Mouse (Mus musculus): ENCODE data around the gene Nlgn2. TPM values are rescaled to one million over a fixed set of nuclear protein-coding genes. Genes with fewer than 3 reads are reported as not detected.
A peak's percentile ranks its signal among the peaks of the same experiment; 100 is the strongest.

The Nlgn2 gene
- polyA plus RNA-seq, 1 experiment from 2014 or later: 25.1 TPM

- Histone ChIP-seq H3K27me3 (ENCODE audit: control insufficient read depth, insufficient read depth, low read length) (peaks cover 27% of the 10 kb centered on the region), H3K9me3 (ENCODE audit: control insufficient read depth, low read length) (no peaks in the 10 kb centered on the region), H3K4me1 (ENCODE audit: control insufficient read depth, insufficient read depth, low read length) (peaks cover 56% of the 10 kb centered on the region), H3K4me3 (replicated peaks; ENCODE audit: low read depth, low read length) (peak overlapping the region; percentile 59), H3K36me3 (ENCODE audit: control insufficient read depth, insufficient read depth, low read length) (no peaks in the 10 kb centered on the region), H3K9ac (replicated peaks; ENCODE audit: low read length) (peak overlapping the region; percentile 62), H3K27ac (replicated peaks; ENCODE audit: low read depth, low read length) (peak overlapping the region; percentile 95), H3K4me2 (ENCODE audit: low read length) (peak overlapping the region; percentile 97)
- peak; percentile 44 for ATAC-seq (ENCODE audit: low FRiP score, low TSS enrichment)
- no peak for DNase-seq
- WGBS: 0% methylated on average over 11 of the region's 11 CpGs
These were observed 37.5 kb downstream of the Nlgn2 start for GRCm38 (mm10) chr11:69800138-69800391.

GRCm38 (mm10) chr11:69799394-69800137, 38.0 kb downstream of the Nlgn2 start:
- Histone ChIP-seq H3K36me3 (ENCODE audit: control insufficient read depth, insufficient read depth, low read length) (no peaks in the 10 kb centered on the region), H3K27ac (replicated peaks; ENCODE audit: low read depth, low read length) (peak overlapping the region; percentile 95), H3K9me3 (ENCODE audit: control insufficient read depth, low read length) (no peaks in the 10 kb centered on the region), H3K4me1 (ENCODE audit: control insufficient read depth, insufficient read depth, low read length) (peaks cover 55% of the 10 kb centered on the region), H3K27me3 (ENCODE audit: control insufficient read depth, insufficient read depth, low read length) (peaks cover 22% of the 10 kb centered on the region; the same call in 1 of the 2 replicates), H3K9ac (replicated peaks; ENCODE audit: low read length) (peak overlapping the region; percentile 62), H3K4me2 (ENCODE audit: low read length) (peak overlapping the region; percentile 97), H3K4me3 (replicated peaks; ENCODE audit: low read depth, low read length) (peak overlapping the region; percentile 59)
- peak; percentile 69 for DNase-seq
- WGBS: 9% methylated on average over 12 of the region's 12 CpGs
- no peak for ATAC-seq (ENCODE audit: low FRiP score, low TSS enrichment)

GRCm38 (mm10) chr11:69797924-69798323, 39.7 kb downstream of the Nlgn2 start:
- H3K4me1 ChIP-seq (ENCODE audit: control insufficient read depth, insufficient read depth, low read length): peaks cover 39% of the 10 kb centered on the region
- DNase-seq: no peak

GRCm38 (mm10) chr11:69795983-69796435, 41.6 kb downstream of the Nlgn2 start:
- peak overlapping the region; percentile 68 for H3K4me2 ChIP-seq (ENCODE audit: low read length)
- no peaks in the 10 kb centered on the region for H3K9me3 ChIP-seq (ENCODE audit: control insufficient read depth, low read length)
- WGBS: 5% methylated on average over 13 of the region's 13 CpGs
- peaks cover 16% of the 10 kb centered on the region; the same call in 1 of the 2 replicates for H3K27me3 ChIP-seq (ENCODE audit: control insufficient read depth, insufficient read depth, low read length)
- no peak for ATAC-seq (ENCODE audit: low FRiP score, low TSS enrichment)
- H3K9ac ChIP-seq (replicated peaks; ENCODE audit: low read length): no peak overlapping the region
- no peaks in the 10 kb centered on the region for H3K36me3 ChIP-seq (ENCODE audit: control insufficient read depth, insufficient read depth, low read length)
- peaks cover 20% of the 10 kb centered on the region for H3K4me1 ChIP-seq (ENCODE audit: control insufficient read depth, insufficient read depth, low read length)
- no peak for DNase-seq
- peak overlapping the region; percentile 32 for H3K4me3 ChIP-seq (replicated peaks; ENCODE audit: low read depth, low read length)
- H3K27ac ChIP-seq (replicated peaks; ENCODE audit: low read depth, low read length): no peak overlapping the region

More at GRCm38 (mm10) chr11:69797924-69798323, 39.7 kb downstream of the Nlgn2 start:
- no peak overlapping the region for H3K4me3 ChIP-seq (replicated peaks; ENCODE audit: low read depth, low read length)
- no peak overlapping the region for H3K9ac ChIP-seq (replicated peaks; ENCODE audit: low read length)
- H3K9me3 ChIP-seq (ENCODE audit: control insufficient read depth, low read length): no peaks in the 10 kb centered on the region
- WGBS: 76% methylated on average over 7 of the region's 7 CpGs
- no peaks in the 10 kb centered on the region for H3K36me3 ChIP-seq (ENCODE audit: control insufficient read depth, insufficient read depth, low read length)
- no peak overlapping the region for H3K27ac ChIP-seq (replicated peaks; ENCODE audit: low read depth, low read length)
- ATAC-seq (ENCODE audit: low FRiP score, low TSS enrichment): no peak
- H3K4me2 ChIP-seq (ENCODE audit: low read length): no peak overlapping the region
- H3K27me3 ChIP-seq (ENCODE audit: control insufficient read depth, insufficient read depth, low read length): peaks cover 16% of the 10 kb centered on the region; the same call in 1 of the 2 replicates

GRCm38 (mm10) chr11:69795168-69795982, 42.2 kb downstream of the Nlgn2 start, which contains the start of gene Chrnb1:
Gene Chrnb1, minus strand, starts transcription at chr11:69795943.
- ATAC-seq (ENCODE audit: low FRiP score, low TSS enrichment) (peak; percentile 90), DNase-seq (peak; percentile 90)
- Histone ChIP-seq H3K4me1 (ENCODE audit: control insufficient read depth, insufficient read depth, low read length) (peaks cover 19% of the 10 kb centered on the region), H3K27ac (replicated peaks; ENCODE audit: low read depth, low read length) (no peak within 1 kb of the TSS), H3K9me3 (ENCODE audit: control insufficient read depth, low read length) (no peaks in the 10 kb centered on the region), H3K4me2 (ENCODE audit: low read length) (peak within 1 kb of the TSS; percentile 68), H3K4me3 (replicated peaks; ENCODE audit: low read depth, low read length) (peak within 1 kb of the TSS; percentile 32), H3K9ac (replicated peaks; ENCODE audit: low read length) (peak within 1 kb of the TSS; percentile 23; the same call in 1 of the 2 replicates), H3K36me3 (ENCODE audit: control insufficient read depth, insufficient read depth, low read length) (no peaks in the 10 kb centered on the region), H3K27me3 (ENCODE audit: control insufficient read depth, insufficient read depth, low read length) (peaks cover 16% of the 10 kb centered on the region; the same call in 1 of the 2 replicates)
- WGBS: 2% methylated on average over 52 of the region's 52 CpGs

GRCm38 (mm10) chr11:69793429-69793828, 44.2 kb downstream of the Nlgn2 start:
- no peaks in the 10 kb centered on the region for H3K9me3 ChIP-seq (ENCODE audit: control insufficient read depth, low read length)
- no peak overlapping the region for H3K4me3 ChIP-seq (replicated peaks; ENCODE audit: low read depth, low read length)
- no peak overlapping the region for H3K9ac ChIP-seq (replicated peaks; ENCODE audit: low read length)
- H3K36me3 ChIP-seq (ENCODE audit: control insufficient read depth, insufficient read depth, low read length): no peaks in the 10 kb centered on the region
- peaks cover 9% of the 10 kb centered on the region; the same call in 1 of the 2 replicates for H3K4me1 ChIP-seq (ENCODE audit: control insufficient read depth, insufficient read depth, low read length)
- DNase-seq (no peak), ATAC-seq (ENCODE audit: low FRiP score, low TSS enrichment) (no peak)
- H3K4me2 ChIP-seq (ENCODE audit: low read length): no peak overlapping the region
- H3K27me3 ChIP-seq (ENCODE audit: control insufficient read depth, insufficient read depth, low read length): peaks cover 16% of the 10 kb centered on the region; the same call in 1 of the 2 replicates
- WGBS: 65% methylated on average over 5 of the region's 5 CpGs
- no peak overlapping the region for H3K27ac ChIP-seq (replicated peaks; ENCODE audit: low read depth, low read length)

GRCm38 (mm10) chr11:69791420-69791819, 46.2 kb downstream of the Nlgn2 start:
- no peaks in the 10 kb centered on the region for H3K36me3 ChIP-seq (ENCODE audit: control insufficient read depth, insufficient read depth, low read length)
- DNase-seq: no peak
- peaks cover 10% of the 10 kb centered on the region; the same call in 1 of the 2 replicates for H3K27me3 ChIP-seq (ENCODE audit: control insufficient read depth, insufficient read depth, low read length)
- no peak overlapping the region for H3K9ac ChIP-seq (replicated peaks; ENCODE audit: low read length)
- ATAC-seq (ENCODE audit: low FRiP score, low TSS enrichment): no peak
- peaks cover 9% of the 10 kb centered on the region; the same call in 1 of the 2 replicates for H3K4me1 ChIP-seq (ENCODE audit: control insufficient read depth, insufficient read depth, low read length)
- no peak overlapping the region for H3K27ac ChIP-seq (replicated peaks; ENCODE audit: low read depth, low read length)
- no peak overlapping the region for H3K4me3 ChIP-seq (replicated peaks; ENCODE audit: low read depth, low read length)
- 72% methylated on average over 5 of the region's 5 CpGs for WGBS
- no peak overlapping the region for H3K4me2 ChIP-seq (ENCODE audit: low read length)
- H3K9me3 ChIP-seq (ENCODE audit: control insufficient read depth, low read length): no peaks in the 10 kb centered on the region

- no peak overlapping the region for H3K9ac ChIP-seq (replicated peaks; ENCODE audit: low read length)
- H3K4me1 ChIP-seq (ENCODE audit: control insufficient read depth, insufficient read depth, low read length): no peaks in the 10 kb centered on the region
- no peak overlapping the region for H3K4me2 ChIP-seq (ENCODE audit: low read length)
- ATAC-seq (ENCODE audit: low FRiP score, low TSS enrichment): no peak
- no peaks in the 10 kb centered on the region for H3K36me3 ChIP-seq (ENCODE audit: control insufficient read depth, insufficient read depth, low read length)
- 76% methylated on average over 5 of the region's 5 CpGs for WGBS
- no peaks in the 10 kb centered on the region for H3K9me3 ChIP-seq (ENCODE audit: control insufficient read depth, low read length)
- no peak overlapping the region for H3K27ac ChIP-seq (replicated peaks; ENCODE audit: low read depth, low read length)
- no peaks in the 10 kb centered on the region; the same call in 1 of the 2 replicates for H3K27me3 ChIP-seq (ENCODE audit: control insufficient read depth, insufficient read depth, low read length)
- DNase-seq: no peak
- H3K4me3 ChIP-seq (replicated peaks; ENCODE audit: low read depth, low read length): no peak overlapping the region
These were observed 48.2 kb downstream of the Nlgn2 start for GRCm38 (mm10) chr11:69789431-69789830.

Data from midbrain, embryonic 14.5 days (tissue).